Mouse (Mus musculus) MEL (cell line): ENCODE data around the gene Dgke. TPM values are rescaled to one million over a fixed set of nuclear protein-coding genes. Genes with fewer than 3 reads are reported as not detected.

Experiments
- DNase-seq: peaks from one replicate; pipeline ENCODE4 v3.0.0; 2011; ENCODE audit warnings: low read depth, low spot score
- H3K27ac ChIP-seq: 2 replicates; pipeline ENCODE4 v1.5.1; 2012; ENCODE audit warnings: low read depth, mild to moderate bottlenecking, control low read depth, low read length, moderate library complexity; ENCODE audit not compliant: control insufficient read depth
- H3K27me3 ChIP-seq, 2 experiments: fragments of 150-350 bp in 1 of 2; sonication (generic) in 1 of 2; 2 replicates each; pipeline ENCODE4 v1.6.1; 2012; ENCODE audit warnings: low read length in 2 of 2, mild to moderate bottlenecking in 2 of 2, improper control_type of control experiment in 1 of 2, moderate library complexity in 1 of 2; ENCODE audit not compliant: insufficient read depth in 2 of 2, control insufficient read depth in 1 of 2
- H3K36me3 ChIP-seq, 2 experiments: 2 replicates each; pipeline ENCODE4 v1.6.1; 2012 to 2014; ENCODE audit warnings: low read length in 2 of 2, improper control_type of control experiment in 1 of 2, inconsistent platforms in 1 of 2, mild to moderate bottlenecking in 1 of 2; ENCODE audit not compliant: insufficient read depth in 2 of 2, control insufficient read depth in 1 of 2
- H3K4me1 ChIP-seq, 2 experiments: fragments of 150-350 bp in 1 of 2; sonication (generic) in 1 of 2; 2 replicates each; pipeline ENCODE4 v1.6.1; 2012; ENCODE audit warnings: low read length in 2 of 2, improper control_type of control experiment in 1 of 2, mild to moderate bottlenecking in 1 of 2; ENCODE audit not compliant: insufficient read depth in 2 of 2, control insufficient read depth in 1 of 2
- H3K4me3 ChIP-seq, 2 experiments: fragments of 150-350 bp in 1 of 2; sonication (generic) in 1 of 2; 2 replicates each; pipeline ENCODE4 v1.5.1; 2012; ENCODE audit warnings: low read depth in 2 of 2, low read length in 2 of 2, mild to moderate bottlenecking in 2 of 2, moderate library complexity in 2 of 2, control low read depth in 1 of 2, improper control_type of control experiment in 1 of 2; ENCODE audit not compliant: control insufficient read depth in 1 of 2, insufficient read depth in 1 of 2
- H3K79me2 ChIP-seq: 2 replicates; pipeline ENCODE4 v1.6.1; 2012; ENCODE audit warnings: mild to moderate bottlenecking, low read length, moderate library complexity; ENCODE audit not compliant: control insufficient read depth, poor library complexity, insufficient read depth
- H3K9ac ChIP-seq: 2 replicates; pipeline ENCODE4 v1.6.1; 2012; ENCODE audit warnings: low read depth, mild to moderate bottlenecking, control low read depth, low read length, moderate library complexity; ENCODE audit not compliant: control insufficient read depth, poor library complexity, severe bottlenecking
- H3K9me3 ChIP-seq: fragments of 150-350 bp; sonication (generic); replicated peaks from 2 replicates; pipeline ENCODE4 v1.6.1; 2012; ENCODE audit warnings: mild to moderate bottlenecking, low read length, improper control_type of control experiment, moderate library complexity; ENCODE audit not compliant: insufficient read depth
- CHD2 ChIP-seq: IDR thresholded peaks from 2 replicates; pipeline ENCODE4 v1.6.1; 2011; ENCODE audit warnings: low read length, improper control_type of control experiment
- CTCF ChIP-seq, 3 experiments: IDR thresholded peaks in 2 of 3; conservative IDR thresholded peaks in 1 of 3; 2 replicates each; pipeline ENCODE4 v1.5.1; 2011 to 2012; ENCODE audit warnings: low read length in 3 of 3, low read depth in 2 of 3, mild to moderate bottlenecking in 2 of 3, improper control_type of control experiment in 1 of 3, inconsistent platforms in 1 of 3, mixed read lengths in 1 of 3, moderate library complexity in 1 of 3; ENCODE audit not compliant: control insufficient read depth in 1 of 3, insufficient read depth in 1 of 3, poor library complexity in 1 of 3, severe bottlenecking in 1 of 3
- EP300 ChIP-seq, 2 experiments: IDR thresholded peaks; 2 replicates each; pipeline ENCODE4 v1.6.1; 2011; ENCODE audit warnings: improper control_type of control experiment in 2 of 2, low read length in 2 of 2, low read depth in 1 of 2, mild to moderate bottlenecking in 1 of 2
- GATA1 ChIP-seq: IDR thresholded peaks from 2 replicates; pipeline ENCODE4 v1.6.1; 2011; ENCODE audit warnings: low read depth, low read length, improper control_type of control experiment
- KAT2A ChIP-seq: conservative IDR thresholded peaks from 2 replicates; pipeline ENCODE4 v1.6.1; 2012; ENCODE audit warnings: low read depth, low read length, improper control_type of control experiment, inconsistent platforms
- MAZ ChIP-seq: IDR thresholded peaks from 2 replicates; pipeline ENCODE4 v1.6.1; 2012; ENCODE audit warnings: low read depth, mild to moderate bottlenecking, inconsistent platforms, low read length, improper control_type of control experiment
- MXI1 ChIP-seq: IDR thresholded peaks from 2 replicates; pipeline ENCODE4 v1.6.1; 2011; ENCODE audit warnings: mild to moderate bottlenecking, low read depth, low read length, improper control_type of control experiment
- NELFE ChIP-seq: IDR thresholded peaks from 2 replicates; pipeline ENCODE4 v1.6.1; 2011; ENCODE audit warnings: low read depth, low read length, improper control_type of control experiment
- POLR2A ChIP-seq, 2 experiments: IDR thresholded peaks; 2 replicates each; pipeline ENCODE4 v1.6.1; 2011 to 2012; ENCODE audit warnings: low read length in 2 of 2, mild to moderate bottlenecking in 2 of 2, control low read depth in 1 of 2, improper control_type of control experiment in 1 of 2, low read depth in 1 of 2, moderate library complexity in 1 of 2; ENCODE audit not compliant: control insufficient read depth in 1 of 2, insufficient read depth in 1 of 2, poor library complexity in 1 of 2
- POLR2AphosphoS5 ChIP-seq: IDR thresholded peaks from 2 replicates; pipeline ENCODE4 v1.6.1; 2012; ENCODE audit warnings: low read depth, borderline replicate concordance, mild to moderate bottlenecking, inconsistent platforms, low read length, moderate library complexity, mixed read lengths
- RCOR1 ChIP-seq: IDR thresholded peaks from 2 replicates; pipeline ENCODE4 v1.6.1; 2012; ENCODE audit warnings: low read depth, mild to moderate bottlenecking, inconsistent platforms, low read length, improper control_type of control experiment
- SIN3A ChIP-seq: IDR thresholded peaks from 2 replicates; pipeline ENCODE4 v1.6.1; 2012; ENCODE audit warnings: low read length, improper control_type of control experiment, inconsistent platforms
- TCF12 ChIP-seq: IDR thresholded peaks from 2 replicates; pipeline ENCODE4 v1.6.1; 2014; ENCODE audit warnings: low read depth, mild to moderate bottlenecking, inconsistent platforms, low read length, improper control_type of control experiment, moderate library complexity
- UBTF ChIP-seq: IDR thresholded peaks from 2 replicates; pipeline ENCODE4 v1.6.1; 2012; ENCODE audit warnings: low read depth, mild to moderate bottlenecking, inconsistent platforms, low read length, improper control_type of control experiment, moderate library complexity, borderline replicate concordance; ENCODE audit not compliant: insufficient read depth
- ZC3H11A ChIP-seq: IDR thresholded peaks from 2 replicates; pipeline ENCODE4 v1.6.1; 2012; ENCODE audit warnings: low read depth, mild to moderate bottlenecking, inconsistent platforms, low read length, improper control_type of control experiment
- polyA plus RNA-seq, 2 experiments: library from polyadenylated mRNA; stranded (reverse) in 1 of 2; unstranded in 1 of 2; fragments of >175 nt in 1 of 2; fragments of >200 nt in 1 of 2; gene quantifications; 2 replicates each; pipeline versions ENCODE4 v1.2.1 to v1.2.4; 2012; ENCODE audit warnings: low replicate concordance in 2 of 2, low read depth in 1 of 2; ENCODE audit not compliant: insufficient read length in 2 of 2, insufficient read depth in 1 of 2, missing spikeins in 1 of 2
- total RNA-seq: library from RNA; depleted of rRNA; stranded (reverse); fragments of 300-350 nt; gene quantifications from 2 replicates; pipeline ENCODE4 v1.2.3, GENCODE M21; 2012

The Dgke gene
- total and polyA plus RNA-seq, 3 experiments, result 5.2 to 6.4 TPM; not detected in 1

- Histone ChIP-seq H3K79me2 (no peaks in the 10 kb centered on the region), H3K36me3 (no peaks in the 10 kb centered on the region)
- 0 out of 2 replicates have a peak, but pooled peaks have one; percentile 12 for TF ChIP-seq NELFE
- peak in 2 of 3 experiments; percentile 52 to 59; a peak in 3 of 6 replicates for TF ChIP-seq CTCF (IDR thresholded peaks at IDR 0.05 in 2 of 3, conservative IDR thresholded peaks at IDR 0.05 in 1 of 3; ENCODE audit: control insufficient read depth in 1 of 3, insufficient read depth in 1 of 3, low read depth in 2 of 3, low read length in 3 of 3, poor library complexity in 1 of 3, severe bottlenecking in 1 of 3)
- TF ChIP-seq TCF12, result no peak
- TF ChIP-seq, all 39 proteins: peak for 2
- DNase-seq, result peak; percentile 87
- H3K4me3 ChIP-seq, result peak overlapping the region; percentile 25 to 52; a peak in 2 of 4 replicates
- no peak overlapping the region for H3K9ac ChIP-seq
- no peaks in the 10 kb centered on the region for H3K9me3 ChIP-seq
- H3K4me1 ChIP-seq, result no peaks in the 10 kb centered on the region
- H3K27me3 ChIP-seq, result no peaks in the 10 kb centered on the region; a peak in 1 of 4 replicates
- H3K27ac ChIP-seq, result no peak overlapping the region
These were observed 39.2 kb upstream of the Dgke start for GRCm38 (mm10) chr11:89105823-89106222.

- Histone ChIP-seq H3K9ac (no peak overlapping the region), H3K4me3 (no peak overlapping the region), H3K9me3 (no peaks in the 10 kb centered on the region), H3K4me1 (peaks cover 0 to 2% of the 10 kb centered on the region in 2 experiments; a peak in 1 of 4 replicates), H3K27me3 (no peaks in the 10 kb centered on the region; a peak in 1 of 4 replicates), H3K36me3 (no peaks in the 10 kb centered on the region), H3K27ac (no peak overlapping the region), H3K79me2 (no peaks in the 10 kb centered on the region)
- no peak for DNase-seq
- no peak for TF ChIP-seq RCOR1
- TF ChIP-seq KAT2A, result no peak
- no peak for TF ChIP-seq MAZ
- TF ChIP-seq EP300 (IDR thresholded peaks at IDR 0.05; ENCODE audit: low read depth in 1 of 2, low read length in 2 of 2), result no peak
- no peak for TF ChIP-seq MXI1
- TF ChIP-seq CHD2, result no peak
- TF ChIP-seq SIN3A, result no peak
- no peak for TF ChIP-seq UBTF
- TF ChIP-seq GATA1, result no peak
- no peak for TF ChIP-seq POLR2AphosphoS5
These were observed 38.6 kb upstream of the Dgke start for GRCm38 (mm10) chr11:89105211-89105610.

GRCm38 (mm10) chr11:89103166-89103565 lies 36.5 kb upstream of the Dgke start:
- H3K27ac ChIP-seq, result no peak overlapping the region
- no peaks in the 10 kb centered on the region; a peak in 1 of 4 replicates for H3K27me3 ChIP-seq
- H3K36me3 ChIP-seq, result no peaks in the 10 kb centered on the region
- H3K9ac ChIP-seq, result no peak overlapping the region
- no peak for TF ChIP-seq ZC3H11A
- no peak for TF ChIP-seq POLR2A (IDR thresholded peaks at IDR 0.05; ENCODE audit: control insufficient read depth in 1 of 2, insufficient read depth in 1 of 2, low read depth in 1 of 2, low read length in 2 of 2, poor library complexity in 1 of 2)
- TF ChIP-seq, all 39 proteins: peak for 0
- DNase-seq, result no peak
- peaks cover 0 to 6% of the 10 kb centered on the region in 2 experiments; a peak in 1 of 4 replicates for H3K4me1 ChIP-seq
- H3K79me2 ChIP-seq, result no peaks in the 10 kb centered on the region
- H3K4me3 ChIP-seq, result no peak overlapping the region
- no peaks in the 10 kb centered on the region for H3K9me3 ChIP-seq
